Mouse (Mus musculus) ZHBTc4 (cell line): Measurements from ENCODE around the gene Kap.
A peak's percentile ranks its signal among the peaks of the same experiment; 100 is the strongest.
"Not testable (repeated sequence)": the region's sequence is repeated elsewhere in the genome, so short reads cannot be mapped to it uniquely, and the experiment has no call there.

Experiments used
- DNase-seq: peaks from one replicate; pipeline ENCODE4 v3.0.0-alpha.2; 2011; ENCODE audit warnings: low read depth, low spot score

The Kap gene

GRCm38 (mm10) chr6:133853526-133853925 lies at the start of gene Kap:
Kap (minus strand) TSS chr6:133853762.
- no peak for DNase-seq

DNA sequence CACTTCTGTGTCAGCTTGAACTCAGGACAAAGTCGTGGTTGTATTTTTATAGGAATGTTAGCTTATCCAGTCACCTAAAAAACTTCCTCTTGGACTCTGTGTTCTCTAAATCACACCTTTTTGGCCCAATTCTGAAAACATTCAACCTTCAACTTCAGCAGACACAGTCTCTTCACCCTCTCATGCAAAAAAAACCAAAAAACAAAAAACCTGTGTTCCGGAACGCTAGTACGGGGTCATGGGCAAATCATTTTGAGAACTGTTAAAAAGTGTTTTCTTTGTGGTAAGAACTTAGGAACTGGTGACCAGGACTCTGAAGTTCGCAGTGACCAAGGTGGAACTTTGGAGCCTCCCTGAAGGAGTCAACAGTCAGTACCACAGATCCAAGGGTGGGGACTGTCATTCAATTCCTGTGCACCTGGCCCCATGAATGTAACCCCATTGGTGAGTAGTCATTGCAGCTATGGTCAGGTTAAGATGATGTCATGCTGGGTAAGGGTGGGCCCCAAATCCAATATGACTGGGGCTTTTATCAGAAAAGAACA lies 32.4 kb upstream of the Kap start:
- no peak for DNase-seq

- no peak for DNase-seq
Observed at GRCm38 (mm10) chr6:133883446-133883985, 30.0 kb upstream of the Kap start.

- peak; percentile 76 for DNase-seq
Observed at GRCm38 (mm10) chr6:133875906-133876462, 22.4 kb upstream of the Kap start.

DNA sequence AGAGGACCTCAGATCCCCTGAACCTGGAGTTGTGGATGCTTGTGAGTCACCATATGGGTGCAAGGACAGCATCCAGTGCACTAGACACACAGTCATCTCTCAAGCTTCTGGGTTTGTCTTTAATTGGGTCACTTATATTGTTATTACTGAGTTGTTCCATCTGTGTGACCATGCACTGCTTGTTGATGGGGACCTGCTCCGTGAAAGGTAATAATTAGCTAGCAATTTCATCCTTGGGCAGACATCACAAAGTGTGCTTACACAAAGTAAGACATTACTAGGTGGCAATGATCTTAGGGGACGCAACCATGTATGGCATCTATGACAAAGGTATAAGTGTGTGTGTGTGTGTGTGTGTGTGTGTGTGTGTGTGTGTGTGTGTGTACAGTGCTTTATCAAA lies 19.1 kb upstream of the Kap start:
- no peak for DNase-seq

GRCm38 (mm10) chr6:133871131-133871530 lies 17.6 kb upstream of the Kap start:
- DNase-seq: no peak

DNA sequence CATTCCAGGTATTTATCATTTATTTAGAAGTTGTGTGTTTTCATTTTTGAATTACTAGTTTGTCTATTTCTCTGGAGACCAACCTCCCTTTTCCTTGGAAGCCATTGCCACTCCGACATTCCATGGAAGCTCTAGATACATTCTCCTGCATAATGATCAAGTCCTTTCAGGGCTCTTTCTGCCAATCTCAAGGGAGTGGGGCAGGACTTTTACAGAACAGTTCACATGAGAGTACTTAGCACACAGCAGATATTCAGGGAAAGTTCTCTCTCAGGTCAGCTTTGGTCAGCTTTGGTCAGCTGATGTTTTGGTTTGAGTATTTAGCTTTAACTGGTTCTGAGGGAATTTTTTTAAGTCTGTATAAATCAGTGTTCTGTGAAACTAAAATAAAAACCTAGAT lies 14.8 kb upstream of the Kap start:
- DNase-seq: no peak

DNA sequence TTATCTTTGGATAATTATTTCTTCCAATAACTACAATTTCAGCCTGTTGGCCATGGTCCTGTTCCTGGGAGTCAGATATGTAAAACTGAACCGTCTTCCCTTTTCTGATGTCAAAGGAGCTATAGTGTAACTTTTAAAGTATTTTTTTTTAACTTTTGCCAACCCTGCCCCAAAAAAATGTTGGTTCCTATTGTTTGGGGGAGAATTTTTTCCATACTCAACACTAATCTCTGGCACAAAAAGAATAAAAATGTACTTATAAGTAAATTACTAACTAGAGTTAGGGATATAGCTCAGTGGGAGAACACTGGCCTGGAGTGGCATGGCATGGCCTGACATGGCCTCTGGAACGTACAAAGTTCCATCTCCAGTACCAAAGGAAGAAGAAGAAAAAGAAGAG lies 2.3 kb upstream of the Kap start:
- no peak for DNase-seq

DNA sequence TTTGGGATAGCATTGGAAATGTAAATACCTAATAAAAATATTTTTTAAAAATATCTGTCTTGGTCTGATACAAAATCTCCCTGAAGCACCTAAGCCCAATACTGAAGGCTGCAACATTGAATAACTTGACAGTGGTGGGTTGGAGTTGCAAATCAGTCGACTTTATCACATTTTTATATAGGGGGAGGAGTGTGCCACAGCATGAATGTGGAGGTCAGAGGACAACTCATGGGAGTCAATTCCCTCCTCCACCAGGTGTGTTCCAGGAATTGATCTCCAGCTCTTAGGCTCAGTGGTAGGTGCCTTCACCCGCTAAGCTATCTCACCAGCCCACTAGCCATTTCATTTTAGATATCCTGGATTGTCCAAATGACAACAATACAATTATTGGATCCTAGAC lies 4.2 kb downstream of the Kap start:
- DNase-seq: no peak

GRCm38 (mm10) chr6:133848861-133849260 lies 4.7 kb downstream of the Kap start:
- DNase-seq: not testable (repeated sequence)

DNA sequence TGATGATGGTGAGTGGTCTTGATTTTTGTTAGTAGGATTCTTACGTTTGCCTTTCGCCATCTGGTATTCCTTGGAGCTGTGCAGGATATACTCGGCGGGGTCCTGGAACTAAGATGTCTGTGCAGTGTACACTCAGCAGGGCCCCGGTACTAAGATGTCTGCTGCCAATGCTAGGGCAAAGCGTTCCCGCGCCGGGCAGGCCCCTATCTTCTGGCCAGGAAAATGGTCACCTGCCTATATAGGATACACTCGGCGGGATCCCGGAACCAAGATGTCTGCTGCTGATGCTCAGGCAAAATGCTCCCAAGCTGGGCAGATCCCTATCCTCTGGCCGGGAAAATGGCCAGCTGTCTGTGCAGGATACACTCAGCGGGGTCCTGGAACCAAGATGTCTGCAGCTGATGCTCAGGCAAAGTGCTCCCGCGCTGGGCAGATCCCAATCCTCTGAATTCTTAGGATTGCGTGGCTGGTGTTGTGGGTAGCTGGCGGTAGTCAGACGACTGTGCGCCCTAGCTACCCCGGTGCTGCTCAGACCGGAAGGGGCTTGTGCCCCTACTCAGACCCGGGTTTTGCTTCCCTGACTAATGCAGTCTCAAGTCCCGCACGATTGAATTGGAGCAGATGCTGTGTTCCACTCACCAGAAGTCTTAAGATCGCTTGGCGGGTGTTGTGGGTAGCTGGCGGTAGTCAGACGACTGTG lies 15.1 kb downstream of the Kap start:
- DNase-seq: peak; percentile 69

DNA sequence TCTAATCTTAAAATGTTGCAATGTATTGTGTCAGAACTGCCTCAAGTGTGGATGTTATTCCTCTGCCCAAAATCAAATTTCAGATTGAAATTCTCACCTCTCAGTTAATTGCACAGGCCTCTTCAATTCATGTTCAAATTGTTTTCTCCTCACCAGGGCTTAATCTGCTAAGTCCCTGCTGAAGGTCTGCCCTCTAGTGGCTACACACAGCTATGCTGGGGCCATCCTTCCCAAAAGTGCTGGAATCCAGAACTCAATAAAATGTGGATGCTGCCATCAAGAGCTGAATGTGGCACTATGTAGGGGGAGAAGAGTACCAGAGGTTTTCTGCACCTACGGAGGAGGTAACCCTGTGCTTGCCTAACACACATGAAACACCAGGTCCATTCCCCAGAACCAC lies 41.2 kb downstream of the Kap start:
- DNase-seq: peak; percentile 68
